Mouse (Mus musculus): ENCODE measurements around the gene Rrp36. TPM values are rescaled to one million over a fixed set of nuclear protein-coding genes. Genes with fewer than 3 reads are reported as not detected.

Rrp36 gene
- polyA plus RNA-seq, 1 experiment = 2.6 TPM

DNA sequence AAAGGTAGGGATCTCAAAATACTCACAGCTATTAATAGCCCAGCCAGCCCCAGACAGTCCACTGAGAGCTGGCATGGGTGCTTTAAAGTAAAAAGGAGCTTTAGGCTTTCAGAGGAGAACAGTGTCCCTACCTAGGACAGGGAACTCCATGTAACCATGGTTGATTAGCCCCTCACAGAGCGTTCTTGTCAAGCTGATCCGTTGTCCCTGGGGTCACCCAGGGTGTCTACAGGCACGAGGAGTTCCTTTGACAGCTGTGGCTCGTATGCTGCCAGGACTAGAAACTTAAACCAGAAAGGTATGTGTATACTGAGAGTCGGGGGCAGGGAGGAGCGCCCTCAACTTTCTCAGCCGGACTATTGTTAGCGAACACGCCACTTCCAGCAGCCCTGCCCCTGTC lies 4.8 kb upstream of the Rrp36 start:
- H3K27me3 ChIP-seq (ENCODE audit: control insufficient read depth) = no peaks in the 10 kb centered on the region
- H3K4me1 ChIP-seq (ENCODE audit: control insufficient read depth) = peaks cover 62% of the 10 kb centered on the region
- TF ChIP-seq TAL1 (IDR thresholded peaks at IDR 0.05; ENCODE audit: low read length) (no peak), GATA1 (IDR thresholded peaks at IDR 0.05; ENCODE audit: low read length) (no peak)
- H3K9me3 ChIP-seq (ENCODE audit: control insufficient read depth, low read length) = no peaks in the 10 kb centered on the region
- H3K36me3 ChIP-seq (ENCODE audit: control insufficient read depth) = peaks cover 61% of the 10 kb centered on the region
- peak overlapping the region; percentile 94 for H3K4me3 ChIP-seq (replicated peaks)

DNA sequence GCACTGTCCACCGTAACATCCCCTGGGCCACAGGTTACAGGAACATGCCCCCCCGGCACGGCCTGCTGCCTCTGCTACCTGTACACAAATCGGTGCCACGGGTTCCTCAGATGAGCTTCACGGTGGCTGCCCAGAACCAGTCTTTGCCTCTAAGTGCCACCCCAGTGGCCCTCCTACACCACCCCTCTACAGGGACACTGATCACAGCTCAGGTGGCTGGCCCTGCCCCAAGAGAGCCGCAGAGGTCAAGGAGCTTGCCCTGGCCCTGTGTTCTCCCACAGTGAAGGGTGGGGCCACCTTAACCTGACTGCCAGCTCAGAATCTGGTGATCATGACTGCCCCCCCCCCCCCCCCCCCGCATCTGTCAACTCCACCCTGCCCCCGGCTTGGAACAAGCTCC lies 4.3 kb upstream of the Rrp36 start, which contains the start of gene Mea1:
Gene Mea1 (plus strand): TSS at position 378 of the 400 bp plus-strand sequence.
- TF ChIP-seq TAL1 (IDR thresholded peaks at IDR 0.05; ENCODE audit: low read length) (no peak), GATA1 (IDR thresholded peaks at IDR 0.05; ENCODE audit: low read length) (no peak)
- Histone ChIP-seq H3K4me1 (ENCODE audit: control insufficient read depth) (peaks cover 67% of the 10 kb centered on the region), H3K9me3 (ENCODE audit: control insufficient read depth, low read length) (no peaks in the 10 kb centered on the region), H3K27me3 (ENCODE audit: control insufficient read depth) (no peaks in the 10 kb centered on the region), H3K4me3 (replicated peaks) (peak within 1 kb of the TSS; percentile 94), H3K36me3 (ENCODE audit: control insufficient read depth) (peaks cover 56% of the 10 kb centered on the region)

GRCm38 (mm10) chr17:46674530-46675283 lies 555 bp upstream of the Rrp36 start:
- peaks cover 68% of the 10 kb centered on the region for H3K36me3 ChIP-seq (ENCODE audit: control insufficient read depth)
- H3K4me1 ChIP-seq (ENCODE audit: control insufficient read depth) = peaks cover 64% of the 10 kb centered on the region
- H3K9me3 ChIP-seq (ENCODE audit: control insufficient read depth, low read length) = no peaks in the 10 kb centered on the region
- TF ChIP-seq GATA1 (IDR thresholded peaks at IDR 0.05; ENCODE audit: low read length) (no peak), TAL1 (IDR thresholded peaks at IDR 0.05; ENCODE audit: low read length) (no peak)
- peak overlapping the region; percentile 94 for H3K4me3 ChIP-seq (replicated peaks)
- H3K27me3 ChIP-seq (ENCODE audit: control insufficient read depth) = no peaks in the 10 kb centered on the region

GRCm38 (mm10) chr17:46669911-46670310 lies 4.2 kb downstream of the Rrp36 start:
- peaks cover 66% of the 10 kb centered on the region for H3K36me3 ChIP-seq (ENCODE audit: control insufficient read depth)
- TF ChIP-seq GATA1 (IDR thresholded peaks at IDR 0.05; ENCODE audit: low read length) (no peak), TAL1 (IDR thresholded peaks at IDR 0.05; ENCODE audit: low read length) (no peak)

DNA sequence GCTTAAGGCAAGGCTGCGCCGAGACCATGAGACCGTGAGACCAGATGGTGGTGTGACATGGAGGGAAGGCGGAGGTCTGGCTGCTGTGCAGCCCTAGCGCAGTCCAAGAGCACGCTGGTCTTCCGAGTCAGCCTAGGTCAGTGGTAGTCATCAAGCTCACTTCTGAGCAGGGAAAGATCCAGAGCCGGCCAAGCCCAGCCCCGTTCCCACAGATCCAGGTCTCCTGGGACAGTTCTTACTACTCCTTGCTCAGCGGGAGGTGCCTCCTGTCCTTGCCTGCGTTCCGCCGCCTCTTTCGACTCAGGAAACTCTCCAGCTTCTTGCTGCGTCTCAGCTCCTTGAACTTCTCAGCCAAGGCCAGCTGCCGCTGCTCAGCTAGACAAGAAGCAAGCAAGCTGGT lies 6.4 kb downstream of the Rrp36 start:
- TF ChIP-seq GATA1 (IDR thresholded peaks at IDR 0.05; ENCODE audit: low read length) (no peak), TAL1 (IDR thresholded peaks at IDR 0.05; ENCODE audit: low read length) (no peak)
- Histone ChIP-seq H3K27me3 (ENCODE audit: control insufficient read depth) (no peaks in the 10 kb centered on the region), H3K36me3 (ENCODE audit: control insufficient read depth) (peaks cover 80% of the 10 kb centered on the region), H3K4me3 (replicated peaks) (no peak overlapping the region), H3K9me3 (ENCODE audit: control insufficient read depth, low read length) (no peaks in the 10 kb centered on the region), H3K4me1 (ENCODE audit: control insufficient read depth) (peaks cover 14% of the 10 kb centered on the region)

More at GRCm38 (mm10) chr17:46669911-46670310, 4.2 kb downstream of the Rrp36 start:
- H3K9me3 ChIP-seq (ENCODE audit: control insufficient read depth, low read length) = no peaks in the 10 kb centered on the region
- no peaks in the 10 kb centered on the region for H3K27me3 ChIP-seq (ENCODE audit: control insufficient read depth)
- peaks cover 36% of the 10 kb centered on the region for H3K4me1 ChIP-seq (ENCODE audit: control insufficient read depth)
- no peak overlapping the region for H3K4me3 ChIP-seq (replicated peaks)

- TF ChIP-seq TAL1 (IDR thresholded peaks at IDR 0.05; ENCODE audit: low read length) = no peak
- no peaks in the 10 kb centered on the region for H3K4me1 ChIP-seq (ENCODE audit: control insufficient read depth)
- H3K27me3 ChIP-seq (ENCODE audit: control insufficient read depth) = no peaks in the 10 kb centered on the region
- H3K4me3 ChIP-seq (replicated peaks) = no peak overlapping the region
- no peaks in the 10 kb centered on the region for H3K9me3 ChIP-seq (ENCODE audit: control insufficient read depth, low read length)
- peaks cover 86% of the 10 kb centered on the region for H3K36me3 ChIP-seq (ENCODE audit: control insufficient read depth)
Observed at GRCm38 (mm10) chr17:46662730-46663129, 11.4 kb downstream of the Rrp36 start.

DNA sequence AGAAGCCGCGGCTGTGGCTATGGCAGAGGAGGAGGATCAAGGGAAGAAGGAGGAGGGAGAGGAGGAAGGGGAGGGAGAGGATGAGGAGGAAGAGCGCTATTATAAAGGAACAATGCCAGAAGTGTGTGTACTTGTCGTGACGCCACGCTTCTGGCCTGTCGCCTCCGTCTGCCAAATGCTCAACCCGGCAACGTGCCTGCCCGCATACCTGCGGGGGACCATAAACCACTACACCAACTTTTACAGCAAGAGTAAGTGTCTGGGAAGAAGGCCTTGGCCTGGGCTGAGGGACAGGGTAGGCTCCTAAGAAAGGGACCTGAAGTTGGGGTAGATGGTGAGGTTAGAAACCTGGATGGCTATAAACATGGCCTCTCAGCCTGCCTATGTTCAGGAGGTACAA lies 12.2 kb downstream of the Rrp36 start:
- Histone ChIP-seq H3K9me3 (ENCODE audit: control insufficient read depth, low read length) (no peaks in the 10 kb centered on the region), H3K4me1 (ENCODE audit: control insufficient read depth) (no peaks in the 10 kb centered on the region), H3K4me3 (replicated peaks) (no peak overlapping the region), H3K27me3 (ENCODE audit: control insufficient read depth) (no peaks in the 10 kb centered on the region), H3K36me3 (ENCODE audit: control insufficient read depth) (peaks cover 86% of the 10 kb centered on the region)
- no peak for TF ChIP-seq GATA1 (IDR thresholded peaks at IDR 0.05; ENCODE audit: low read length)
- no peak for TF ChIP-seq TAL1 (IDR thresholded peaks at IDR 0.05; ENCODE audit: low read length)

DNA sequence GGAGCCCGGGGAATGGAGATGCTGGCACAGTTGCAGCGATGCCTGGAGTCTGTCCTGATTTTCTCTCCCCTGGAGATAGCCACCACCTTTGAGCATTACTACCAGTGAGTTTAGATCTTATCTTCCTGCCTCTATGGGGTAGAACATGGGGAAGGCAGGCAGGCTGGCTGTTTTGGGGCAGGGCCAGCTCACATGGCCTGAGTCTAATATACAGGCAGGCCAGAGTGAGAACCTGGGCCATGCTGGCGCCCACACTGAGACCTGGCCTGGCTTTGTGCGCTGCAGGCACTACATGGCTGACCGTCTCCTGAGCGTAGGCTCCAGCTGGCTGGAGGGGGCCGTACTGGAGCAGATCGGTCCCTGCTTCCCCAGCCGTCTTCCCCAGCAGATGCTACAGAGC lies 12.8 kb downstream of the Rrp36 start:
- Histone ChIP-seq H3K4me1 (ENCODE audit: control insufficient read depth) (no peaks in the 10 kb centered on the region), H3K9me3 (ENCODE audit: control insufficient read depth, low read length) (no peaks in the 10 kb centered on the region), H3K36me3 (ENCODE audit: control insufficient read depth) (peaks cover 86% of the 10 kb centered on the region), H3K4me3 (replicated peaks) (no peak overlapping the region), H3K27me3 (ENCODE audit: control insufficient read depth) (no peaks in the 10 kb centered on the region)
- TF ChIP-seq TAL1 (IDR thresholded peaks at IDR 0.05; ENCODE audit: low read length) (no peak), GATA1 (IDR thresholded peaks at IDR 0.05; ENCODE audit: low read length) (no peak)

DNA sequence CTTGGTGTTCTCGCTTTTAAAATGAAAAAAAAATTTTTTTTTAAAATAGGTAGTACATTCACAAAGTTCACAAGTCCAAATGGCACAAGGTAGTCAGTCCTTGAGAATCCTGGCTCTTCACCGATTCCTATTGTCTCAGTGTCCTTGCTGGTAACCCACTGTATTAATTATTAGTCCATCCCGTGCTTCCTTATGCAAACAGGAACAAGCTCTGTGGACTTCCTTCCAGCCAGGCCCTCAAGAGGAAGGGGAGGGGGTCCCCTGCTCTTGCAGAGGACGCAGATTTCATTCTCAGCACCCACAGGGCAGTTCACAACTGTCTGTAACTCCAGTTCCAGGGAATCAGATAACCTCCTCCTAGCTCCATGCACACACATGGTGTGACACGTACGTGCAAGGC lies 18.1 kb downstream of the Rrp36 start:
- peaks cover 8% of the 10 kb centered on the region for H3K4me1 ChIP-seq (ENCODE audit: control insufficient read depth)
- no peaks in the 10 kb centered on the region for H3K27me3 ChIP-seq (ENCODE audit: control insufficient read depth)
- no peaks in the 10 kb centered on the region for H3K9me3 ChIP-seq (ENCODE audit: control insufficient read depth, low read length)
- TF ChIP-seq GATA1 (IDR thresholded peaks at IDR 0.05; ENCODE audit: low read length) (no peak), TAL1 (IDR thresholded peaks at IDR 0.05; ENCODE audit: low read length) (no peak)
- peaks cover 68% of the 10 kb centered on the region for H3K36me3 ChIP-seq (ENCODE audit: control insufficient read depth)
- H3K4me3 ChIP-seq (replicated peaks) = no peak overlapping the region

Measured in erythroblast, embryonic 14.5 days (primary cell).